Mouse (Mus musculus) kidney, embryonic 16.5 days (tissue): ENCODE data around the gene Mccc1. TPM values are rescaled to one million over a fixed set of nuclear protein-coding genes. Genes with fewer than 3 reads are reported as not detected.

Source experiments
- ATAC-seq: fragments of 200-750 bp; cut with Nextera tagmentation; 2 replicates; pipeline ENCODE4 v1.8.0; 2017; ENCODE audit warnings: moderate TSS enrichment; ENCODE audit not compliant: low FRiP score, low TSS enrichment
- H3K27ac ChIP-seq: fragments of 300-500 bp; sonication (generic); 2 replicates; pipeline ENCODE4 v1.5.1; 2014; ENCODE audit warnings: low read length
- H3K27me3 ChIP-seq: fragments of 300-500 bp; sonication (generic); 2 replicates; pipeline ENCODE4 v1.6.1; 2014; ENCODE audit warnings: low read length, control low read depth, mixed read lengths; ENCODE audit not compliant: insufficient read depth
- H3K36me3 ChIP-seq: fragments of 300-500 bp; sonication (generic); 2 replicates; pipeline ENCODE4 v1.6.1; 2014; ENCODE audit warnings: low read length, control low read depth, mixed read lengths; ENCODE audit not compliant: insufficient read depth
- H3K4me1 ChIP-seq: fragments of 300-500 bp; sonication (generic); 2 replicates; pipeline ENCODE4 v1.6.1; 2014; ENCODE audit warnings: low read length, control low read depth, mixed read lengths; ENCODE audit not compliant: insufficient read depth
- H3K4me2 ChIP-seq: fragments of 300-500 bp; sonication (generic); replicated peaks from 2 replicates; pipeline ENCODE4 v1.6.1; 2014; ENCODE audit warnings: low read depth, low read length
- H3K4me3 ChIP-seq: fragments of 300-500 bp; sonication (generic); 2 replicates; pipeline ENCODE4 v1.5.1; 2014; ENCODE audit warnings: mild to moderate bottlenecking, low read length
- H3K9ac ChIP-seq: fragments of 300-500 bp; sonication (generic); replicated peaks from 2 replicates; pipeline ENCODE4 v1.6.1; 2014; ENCODE audit warnings: low read length
- H3K9me3 ChIP-seq: fragments of 300-500 bp; sonication (generic); 2 replicates; pipeline ENCODE4 v1.6.1; 2016; ENCODE audit warnings: low read length, control low read depth
- WGBS: fragments of 180-500 bp; shearing (Covaris S2); extraction: QIAGEN DNeasy Blood & Tissue Kit; methylation state at CpG from one replicate; pipeline ENCODE4 v1.1.7; 2014; 5-methylcytosine and 5-hydroxymethylcytosine counted together
- polyA plus RNA-seq: library from polyadenylated mRNA; unstranded; fragments of >200 nt; fragmentation: Nextera tagmentation; extraction: Ambion mirVana; gene quantifications from 2 replicates; pipeline ENCODE4 v1.2.1, GENCODE M21; 2015

The Mccc1 gene
- polyA plus RNA-seq, 1 experiment from 2014 or later: 73.7 TPM

DNA sequence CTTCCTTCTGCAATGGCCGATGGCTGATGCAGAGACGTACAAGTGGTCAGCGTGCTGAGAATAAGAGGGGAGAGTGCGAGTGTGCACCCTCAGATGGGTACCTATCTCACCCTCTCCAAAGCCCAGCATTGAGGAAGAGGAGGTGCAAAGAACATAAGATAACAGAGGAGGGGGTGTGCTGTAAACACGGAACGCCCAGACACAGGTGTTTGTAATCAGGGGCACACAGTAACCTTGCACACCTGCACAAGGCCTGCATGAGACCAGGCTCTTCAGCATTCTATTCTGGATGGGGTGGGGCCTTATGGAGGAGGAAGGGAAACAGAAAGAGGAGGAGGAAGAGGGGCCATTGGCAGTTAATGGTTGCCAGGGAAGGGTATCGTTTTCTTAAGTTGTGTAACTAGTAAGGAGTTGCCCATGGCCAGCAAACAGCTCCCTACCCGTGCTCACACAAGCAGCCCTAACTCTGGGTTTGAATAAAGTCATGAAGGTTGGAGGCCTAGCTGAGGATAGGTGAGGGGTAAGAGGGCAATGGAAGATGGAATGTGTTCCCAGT lies 33.0 kb downstream of the Mccc1 start:
- Histone ChIP-seq H3K4me3 (no peak overlapping the region), H3K9ac (no peak overlapping the region), H3K27me3 (no peaks in the 10 kb centered on the region), H3K4me1 (no peaks in the 10 kb centered on the region), H3K4me2 (no peak overlapping the region), H3K36me3 (peaks cover 33% of the 10 kb centered on the region), H3K9me3 (no peaks in the 10 kb centered on the region), H3K27ac (no peak overlapping the region)
- 91% methylated on average over 8 of the region's 8 CpGs for WGBS
- ATAC-seq: no peak

DNA sequence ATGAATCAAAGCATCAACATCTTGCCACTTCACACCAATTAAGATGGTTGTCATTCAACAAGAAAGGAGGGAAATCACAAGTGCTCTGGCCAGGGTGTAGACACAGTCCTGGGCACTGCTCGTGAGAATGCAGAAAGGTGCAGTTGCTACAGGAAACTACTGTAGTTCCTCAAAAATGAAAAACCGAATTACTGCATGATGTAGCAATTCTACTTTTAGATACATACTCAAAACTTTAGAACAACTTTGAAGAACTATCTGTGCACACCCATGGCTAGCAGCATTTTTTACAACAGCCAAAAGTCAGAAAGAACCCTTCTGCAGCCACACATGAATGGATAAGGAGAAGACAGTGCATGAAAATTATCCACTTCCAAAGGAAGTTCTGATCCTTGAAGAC lies 34.0 kb downstream of the Mccc1 start:
- no peak overlapping the region for H3K27ac ChIP-seq
- no peaks in the 10 kb centered on the region for H3K4me1 ChIP-seq
- H3K36me3 ChIP-seq: peaks cover 26% of the 10 kb centered on the region
- H3K9ac ChIP-seq: no peak overlapping the region
- H3K4me3 ChIP-seq: no peak overlapping the region
- WGBS: 93% methylated on average over 2 of the region's 2 CpGs
- H3K9me3 ChIP-seq: no peaks in the 10 kb centered on the region
- no peaks in the 10 kb centered on the region for H3K27me3 ChIP-seq
- no peak for ATAC-seq
- H3K4me2 ChIP-seq: no peak overlapping the region

DNA sequence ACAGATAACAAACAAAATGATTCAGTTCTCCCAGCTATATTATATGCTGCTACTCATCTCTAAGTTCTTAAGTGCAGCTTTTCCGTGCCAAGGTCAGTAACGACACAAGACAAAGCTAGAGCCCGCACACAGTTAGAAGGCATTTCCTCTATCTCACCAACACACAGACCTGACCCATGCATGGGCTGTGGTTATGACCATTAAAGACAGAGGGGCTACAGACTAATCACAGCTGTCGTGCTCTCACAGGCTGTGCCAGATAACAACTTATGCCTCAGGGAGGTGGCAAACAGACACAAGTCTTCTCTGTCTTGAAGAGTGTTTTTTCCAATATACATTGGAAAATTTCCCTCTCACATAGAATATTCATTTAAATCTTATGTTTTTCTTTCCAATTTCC lies 35.5 kb downstream of the Mccc1 start:
- Histone ChIP-seq H3K27ac (no peak overlapping the region), H3K4me3 (no peak overlapping the region), H3K36me3 (peaks cover 27% of the 10 kb centered on the region), H3K27me3 (no peaks in the 10 kb centered on the region), H3K4me1 (no peaks in the 10 kb centered on the region), H3K9me3 (no peaks in the 10 kb centered on the region), H3K4me2 (no peak overlapping the region), H3K9ac (no peak overlapping the region)
- WGBS: 91% methylated on average over 4 of the region's 4 CpGs
- ATAC-seq: no peak

DNA sequence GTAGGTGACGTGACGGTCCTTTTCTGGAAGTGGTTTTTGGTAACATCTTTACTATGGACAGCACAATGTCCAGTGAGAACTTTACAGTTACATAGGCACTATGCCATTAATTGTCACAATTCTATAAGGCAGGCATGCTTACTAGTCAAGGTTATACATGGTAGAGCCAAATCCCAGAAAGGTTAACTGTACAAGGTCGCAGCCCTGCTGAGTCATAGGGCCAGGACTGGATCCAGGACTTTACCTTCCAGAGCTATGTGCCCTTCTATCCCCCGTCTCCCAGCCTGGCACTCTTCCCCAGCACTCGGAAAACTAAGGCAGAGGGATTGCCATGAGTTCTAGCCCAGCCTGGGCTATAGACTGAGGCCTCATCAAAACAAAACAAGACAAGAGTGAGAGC lies 36.6 kb downstream of the Mccc1 start:
- 93% methylated on average over 5 of the region's 5 CpGs for WGBS

DNA sequence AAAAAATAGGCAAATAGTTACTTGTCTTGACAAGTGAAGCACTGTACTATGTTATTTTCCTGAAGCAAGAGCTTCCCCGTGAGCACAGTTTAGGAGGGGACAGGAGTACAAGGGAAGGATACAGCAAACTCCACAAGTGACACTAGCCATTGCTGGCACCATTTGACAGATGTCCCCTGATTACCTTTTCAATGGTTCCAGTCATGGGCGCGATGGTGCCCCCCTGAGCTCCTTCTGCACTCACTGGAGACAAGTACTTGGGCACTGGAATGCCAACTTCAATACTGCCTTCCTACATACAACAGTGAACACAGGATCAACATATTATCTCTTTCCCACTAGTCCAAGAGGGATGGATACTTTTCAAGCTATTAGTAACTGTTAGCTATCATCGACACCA lies 37.1 kb downstream of the Mccc1 start:
- no peaks in the 10 kb centered on the region for H3K27me3 ChIP-seq
- no peaks in the 10 kb centered on the region for H3K9me3 ChIP-seq
- H3K27ac ChIP-seq: no peak overlapping the region
- H3K4me2 ChIP-seq: no peak overlapping the region
- H3K9ac ChIP-seq: no peak overlapping the region
- no peaks in the 10 kb centered on the region for H3K4me1 ChIP-seq
- ATAC-seq: no peak
- H3K4me3 ChIP-seq: no peak overlapping the region
- WGBS: 89% methylated on average over 4 of the region's 4 CpGs
- H3K36me3 ChIP-seq: peaks cover 29% of the 10 kb centered on the region

More for the DNA sequence above, 36.6 kb downstream of the Mccc1 start:
- no peaks in the 10 kb centered on the region for H3K9me3 ChIP-seq
- H3K4me3 ChIP-seq: no peak overlapping the region
- no peak overlapping the region for H3K27ac ChIP-seq
- H3K9ac ChIP-seq: no peak overlapping the region
- no peaks in the 10 kb centered on the region for H3K4me1 ChIP-seq
- no peak overlapping the region for H3K4me2 ChIP-seq
- peaks cover 29% of the 10 kb centered on the region for H3K36me3 ChIP-seq
- no peak for ATAC-seq
- no peaks in the 10 kb centered on the region for H3K27me3 ChIP-seq

DNA sequence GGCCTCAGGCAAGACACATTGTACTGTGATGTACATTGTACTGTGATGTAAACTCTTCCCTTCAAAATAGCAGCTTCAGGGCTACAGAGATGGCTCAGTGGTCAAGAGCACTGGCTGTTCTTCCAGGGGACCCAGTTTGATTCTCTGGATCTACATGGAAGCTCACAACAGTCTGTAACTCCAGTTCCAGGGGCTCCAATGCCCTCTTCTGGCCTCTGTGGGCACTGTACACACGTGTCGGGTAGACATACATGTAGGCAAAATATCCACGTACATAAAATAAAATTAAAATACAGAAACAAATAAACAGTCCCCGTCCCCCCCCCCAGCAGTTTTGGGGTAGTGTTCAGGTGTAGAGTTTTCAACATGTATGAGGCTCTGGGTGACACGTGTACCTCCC lies 37.5 kb downstream of the Mccc1 start:
- Histone ChIP-seq H3K4me1 (no peaks in the 10 kb centered on the region), H3K4me2 (no peak overlapping the region), H3K27me3 (no peaks in the 10 kb centered on the region), H3K9ac (no peak overlapping the region), H3K9me3 (no peaks in the 10 kb centered on the region), H3K36me3 (peaks cover 29% of the 10 kb centered on the region), H3K27ac (no peak overlapping the region), H3K4me3 (no peak overlapping the region)
- no peak for ATAC-seq
- 93% methylated on average over 5 of the region's 5 CpGs for WGBS

DNA sequence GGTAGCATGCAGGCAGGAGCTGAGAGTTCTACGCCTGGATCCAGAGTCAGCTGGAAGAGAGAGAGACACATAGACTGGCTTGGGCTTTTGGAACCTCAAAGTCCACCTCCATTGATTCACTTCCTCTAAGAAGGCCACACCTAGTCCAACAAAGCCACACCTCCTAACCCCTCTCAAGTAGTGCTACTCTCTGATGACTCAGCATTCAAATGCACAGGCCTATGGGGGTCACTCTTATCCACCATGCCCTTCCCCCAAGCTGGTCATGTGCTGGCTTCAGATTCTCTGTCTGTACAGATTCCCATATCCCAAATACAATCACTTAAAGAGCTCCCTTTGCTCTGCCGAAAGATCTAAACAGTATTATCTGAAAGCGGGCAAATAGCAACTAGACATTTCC lies 43.2 kb downstream of the Mccc1 start:
- H3K27ac ChIP-seq: no peak overlapping the region
- H3K27me3 ChIP-seq: no peaks in the 10 kb centered on the region
- ATAC-seq: no peak
- H3K4me2 ChIP-seq: no peak overlapping the region
- H3K9me3 ChIP-seq: no peaks in the 10 kb centered on the region
- no peak overlapping the region for H3K4me3 ChIP-seq
- H3K4me1 ChIP-seq: no peaks in the 10 kb centered on the region
- 96% methylated on average over 3 of the region's 3 CpGs for WGBS
- H3K36me3 ChIP-seq: 0 out of 2 replicates have a peak, but pooled peaks cover 9% of the 10 kb centered on the region
- no peak overlapping the region for H3K9ac ChIP-seq

DNA sequence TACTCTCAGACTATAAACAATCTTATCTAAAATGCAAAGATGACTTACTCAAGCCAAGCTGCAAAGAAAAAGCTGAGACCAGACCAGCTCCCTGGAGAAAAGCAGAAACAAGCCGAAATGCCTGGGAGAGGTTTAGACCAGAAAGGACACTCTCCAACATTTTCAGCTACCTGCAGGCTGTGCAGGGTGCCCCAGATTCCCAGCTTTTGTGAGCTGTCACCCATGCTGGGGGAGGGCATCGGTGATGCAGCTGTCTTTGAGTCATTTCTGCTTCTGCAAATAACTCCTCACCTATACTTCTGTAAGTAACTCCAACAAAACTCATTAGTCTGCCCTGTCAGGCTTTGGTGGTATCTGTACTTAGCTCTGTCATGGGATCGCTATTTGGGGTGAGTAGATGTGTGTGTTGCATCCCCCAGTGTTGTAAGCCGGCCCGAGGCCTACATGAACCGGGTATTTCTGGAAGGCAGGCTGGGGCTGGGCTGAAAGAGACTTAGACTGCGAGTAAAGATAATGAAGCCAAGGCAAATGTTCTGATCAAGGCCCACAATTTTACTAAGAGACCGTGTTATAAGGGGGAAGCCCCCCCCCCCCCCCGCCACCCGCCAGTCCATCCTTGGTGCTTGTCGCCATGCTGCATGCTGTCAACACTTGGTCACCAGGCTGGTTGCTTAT lies 45.4 kb downstream of the Mccc1 start:
- ATAC-seq: no peak
- H3K9me3 ChIP-seq: no peaks in the 10 kb centered on the region
- H3K9ac ChIP-seq: no peak overlapping the region
- H3K4me2 ChIP-seq: no peak overlapping the region
- H3K4me3 ChIP-seq: no peak overlapping the region
- H3K27me3 ChIP-seq: no peaks in the 10 kb centered on the region
- WGBS: 93% methylated on average over 11 of the region's 11 CpGs
- H3K4me1 ChIP-seq: no peaks in the 10 kb centered on the region
- 0 out of 2 replicates have a peak, but pooled peaks cover 3% of the 10 kb centered on the region for H3K36me3 ChIP-seq
- no peak overlapping the region for H3K27ac ChIP-seq

DNA sequence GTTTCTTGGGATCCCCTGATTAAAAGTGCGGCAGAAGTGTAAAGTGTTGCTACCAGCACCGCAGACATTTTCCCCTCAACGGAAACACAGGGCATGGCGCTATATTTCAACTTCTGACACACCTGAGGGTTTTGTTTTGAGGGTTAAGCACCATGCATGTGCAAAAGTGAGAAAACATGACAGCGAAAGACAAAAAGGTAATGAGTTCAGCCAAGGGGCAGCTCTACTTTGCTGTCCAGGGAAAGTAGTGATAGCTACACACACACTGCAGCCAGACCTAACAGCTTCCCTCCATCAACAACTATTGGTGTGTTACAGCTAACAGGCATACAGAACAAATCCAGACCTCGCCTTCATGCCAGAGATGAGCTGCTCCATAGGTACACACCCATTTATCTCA lies 46.7 kb downstream of the Mccc1 start:
- no peak for ATAC-seq
- Histone ChIP-seq H3K4me1 (no peaks in the 10 kb centered on the region), H3K9me3 (no peaks in the 10 kb centered on the region), H3K36me3 (no peaks in the 10 kb centered on the region), H3K4me3 (no peak overlapping the region), H3K27ac (no peak overlapping the region), H3K4me2 (no peak overlapping the region), H3K27me3 (no peaks in the 10 kb centered on the region), H3K9ac (no peak overlapping the region)
- 86% methylated on average over 6 of the region's 6 CpGs for WGBS

DNA sequence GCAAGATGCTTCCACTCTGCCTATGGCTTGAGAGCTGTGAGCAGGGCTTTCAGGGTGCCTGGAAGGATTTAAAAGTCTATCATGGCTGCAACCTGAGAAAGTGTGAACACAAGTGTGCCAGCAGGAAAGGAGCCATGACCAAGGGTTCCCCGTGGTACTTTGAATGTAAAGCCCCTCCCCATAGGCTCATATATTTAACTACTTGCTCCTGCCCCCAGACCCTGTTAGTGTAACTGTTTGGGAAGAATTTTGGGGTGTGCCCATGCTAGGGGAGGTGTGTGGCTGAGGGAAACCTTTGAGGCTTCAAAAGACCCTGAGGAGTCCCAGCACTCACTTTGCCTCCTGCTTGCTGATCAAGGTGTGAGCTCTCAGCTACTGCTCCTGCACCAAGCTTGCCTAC lies 47.3 kb downstream of the Mccc1 start:
- H3K9me3 ChIP-seq: no peaks in the 10 kb centered on the region
- H3K4me1 ChIP-seq: no peaks in the 10 kb centered on the region
- no peak overlapping the region for H3K9ac ChIP-seq
- H3K27me3 ChIP-seq: no peaks in the 10 kb centered on the region
- 11% methylated on average over 1 of the region's 1 CpGs for WGBS
- H3K36me3 ChIP-seq: no peaks in the 10 kb centered on the region
- no peak overlapping the region for H3K4me2 ChIP-seq
- no peak for ATAC-seq
- H3K4me3 ChIP-seq: no peak overlapping the region
- H3K27ac ChIP-seq: no peak overlapping the region
